Mouse (Mus musculus): ENCODE measurements around the gene Mink1. TPM values are rescaled to one million over a fixed set of nuclear protein-coding genes. Genes with fewer than 3 reads are reported as not detected.
"Not testable (repeated sequence)": the region's sequence is repeated elsewhere in the genome, so short reads cannot be mapped to it uniquely, and the experiment has no call there.

Mink1 gene
- 41.3 and 75.5 TPM in 2 replicates for polyA plus RNA-seq (2012; rRNA removed)

DNA sequence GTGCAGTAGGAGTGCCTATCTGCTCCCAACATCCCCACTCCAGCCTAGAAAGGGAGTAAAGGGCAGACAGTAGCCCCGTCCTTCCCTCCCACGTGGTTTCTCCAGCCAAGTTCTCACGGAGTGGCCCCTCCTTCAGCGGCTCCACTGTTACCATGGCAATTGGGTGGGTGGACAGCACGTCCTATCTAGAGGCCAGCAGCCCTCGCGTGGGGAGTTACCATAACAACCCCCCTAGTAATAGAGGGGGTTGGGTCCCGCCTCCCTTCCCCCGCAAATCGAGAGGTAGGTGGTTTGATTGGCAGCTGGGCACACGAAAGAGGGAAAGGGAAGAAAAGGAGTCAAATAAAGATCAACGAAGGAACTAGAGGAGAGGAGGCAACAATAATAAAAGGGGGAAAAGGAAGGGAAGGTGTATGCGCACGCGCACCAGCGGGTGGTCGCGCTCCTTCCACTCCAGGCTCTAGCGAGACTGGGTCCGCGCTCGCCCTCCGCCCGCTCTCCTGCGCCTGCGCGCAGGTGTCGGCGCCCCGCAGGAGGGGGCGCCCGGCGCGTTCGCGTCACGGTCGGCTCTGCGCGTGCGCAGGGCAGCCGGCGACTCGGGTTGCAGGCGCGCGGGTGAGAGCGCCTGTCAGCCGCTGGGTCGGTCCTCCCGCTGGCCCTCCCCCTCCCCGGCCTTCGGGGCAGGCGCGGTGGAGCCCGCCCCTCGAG is at the start of gene Mink1:
Gene Mink1 (plus strand): TSS at position 595 of the 708 bp plus-strand sequence.
- WGBS: under 1% methylated on average over 57 of the region's 57 CpGs

DNA sequence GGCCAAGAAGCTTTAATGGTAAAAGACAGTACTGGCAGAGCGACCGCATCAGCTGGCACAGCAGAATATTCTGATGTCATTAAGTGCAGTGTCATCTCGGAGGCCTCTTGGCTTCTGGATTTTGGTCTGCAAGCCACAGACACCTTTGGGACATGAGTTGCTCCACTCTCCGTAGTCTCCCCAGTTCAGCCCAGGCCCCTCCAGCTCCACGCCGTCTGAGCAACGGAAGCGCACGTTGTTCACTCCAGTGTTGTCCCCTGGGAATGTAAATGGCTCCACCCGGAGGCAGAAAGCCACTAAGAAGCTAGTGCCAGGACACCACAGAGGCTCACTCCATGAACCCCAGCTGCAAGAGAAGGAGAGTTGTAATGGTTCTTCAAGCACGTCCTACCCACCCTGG is 49.2 kb upstream of the Mink1 start:
- no peak for DNase-seq (ENCODE audit: low read depth, low spot score)
- 64% methylated on average over 11 of the region's 11 CpGs for WGBS

More for the DNA sequence above, at the start of gene Mink1:
- no peak for DNase-seq (ENCODE audit: low read depth, low spot score)

DNA sequence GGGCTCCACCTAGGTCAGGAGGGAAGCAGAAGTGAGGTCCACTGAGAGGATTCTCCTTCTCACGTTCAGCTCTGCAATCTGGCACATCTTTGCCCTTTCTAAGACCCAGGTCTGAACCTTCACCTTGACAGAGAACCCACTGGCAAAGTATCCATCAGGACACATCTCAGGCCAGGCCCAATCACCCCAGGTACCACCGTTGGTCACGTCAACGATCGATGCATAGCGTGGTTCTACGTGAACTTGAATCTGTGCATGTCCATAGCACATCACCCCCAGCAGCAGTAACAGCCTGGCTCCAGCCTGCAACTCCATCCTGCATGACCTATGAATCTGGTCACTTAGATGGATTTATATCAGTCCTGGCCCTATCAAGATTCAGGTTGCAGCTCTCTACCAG is 48.4 kb upstream of the Mink1 start, which contains the start of gene Vmo1:
Gene Vmo1 (minus strand): TSS at position 329 of the 400 bp plus-strand sequence.
- no peak for DNase-seq (ENCODE audit: low read depth, low spot score)
- WGBS: 92% methylated on average over 7 of the region's 7 CpGs

DNA sequence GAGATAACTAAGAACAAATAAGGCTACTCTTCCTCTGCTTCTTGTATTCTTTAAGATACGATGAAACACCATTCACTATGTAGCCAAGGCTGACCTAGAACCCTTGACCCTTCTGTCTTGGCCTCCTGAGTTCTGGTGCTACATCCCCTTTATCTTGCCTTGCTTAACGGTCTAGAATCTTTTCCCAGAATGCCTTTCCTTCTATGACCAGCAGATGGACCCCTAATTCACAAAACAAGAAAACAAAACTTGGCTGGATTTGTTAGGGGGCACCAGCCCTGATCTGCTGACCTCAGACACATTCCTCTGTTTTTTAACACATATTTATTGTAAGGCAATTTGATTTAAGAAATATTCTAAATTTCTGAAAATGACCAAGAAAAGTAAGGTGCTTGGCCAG is 46.3 kb upstream of the Mink1 start:
- 36% methylated on average over 2 of the region's 2 CpGs for WGBS
- DNase-seq (ENCODE audit: low read depth, low spot score): no peak

DNA sequence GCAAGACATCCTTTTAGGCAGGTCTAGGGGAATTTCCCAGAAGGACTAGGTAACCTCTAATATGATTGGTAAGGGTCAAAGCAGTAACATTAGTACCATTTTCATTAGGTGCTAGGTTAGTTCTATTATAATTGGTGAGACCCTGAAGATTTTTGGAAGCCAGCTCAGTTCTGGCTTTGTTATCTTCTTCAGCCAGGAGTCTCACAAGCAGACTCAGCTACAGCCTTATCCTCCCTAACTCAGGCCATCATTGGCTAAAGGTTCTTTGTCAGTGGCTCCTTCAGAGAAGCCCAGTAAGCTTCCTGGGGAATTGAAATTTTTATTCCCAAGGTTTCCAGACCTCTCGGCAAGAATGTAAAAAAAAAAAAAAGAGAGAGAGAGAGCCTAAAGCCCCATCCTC is 44.2 kb upstream of the Mink1 start:
- DNase-seq (ENCODE audit: low read depth, low spot score): no peak
- 45% methylated on average over 1 of the region's 1 CpGs for WGBS

DNA sequence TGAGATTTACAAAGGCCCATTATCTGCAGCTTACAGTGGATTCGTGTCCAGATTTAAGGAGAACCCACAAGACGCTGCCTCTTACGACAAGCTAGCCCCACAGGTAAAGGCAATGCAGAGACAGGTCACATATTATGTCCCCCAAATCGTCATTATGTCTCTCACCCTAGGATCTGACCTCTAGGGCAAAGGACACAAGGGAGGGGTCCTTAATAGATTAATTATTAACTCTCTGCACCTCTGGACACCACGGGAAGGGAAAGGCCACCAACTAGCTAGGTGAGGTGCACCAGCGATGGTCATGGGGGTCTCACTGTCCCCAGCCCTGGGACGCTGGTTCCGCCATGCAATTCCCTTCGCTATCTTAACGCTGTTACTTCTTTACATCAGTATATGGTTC is 43.8 kb upstream of the Mink1 start, which contains the start of gene Gltpd2:
Gene Gltpd2 (plus strand): TSS at position 274 of the 400 bp plus-strand sequence.
- no peak for DNase-seq (ENCODE audit: low read depth, low spot score)
- WGBS: 73% methylated on average over 10 of the region's 10 CpGs

DNA sequence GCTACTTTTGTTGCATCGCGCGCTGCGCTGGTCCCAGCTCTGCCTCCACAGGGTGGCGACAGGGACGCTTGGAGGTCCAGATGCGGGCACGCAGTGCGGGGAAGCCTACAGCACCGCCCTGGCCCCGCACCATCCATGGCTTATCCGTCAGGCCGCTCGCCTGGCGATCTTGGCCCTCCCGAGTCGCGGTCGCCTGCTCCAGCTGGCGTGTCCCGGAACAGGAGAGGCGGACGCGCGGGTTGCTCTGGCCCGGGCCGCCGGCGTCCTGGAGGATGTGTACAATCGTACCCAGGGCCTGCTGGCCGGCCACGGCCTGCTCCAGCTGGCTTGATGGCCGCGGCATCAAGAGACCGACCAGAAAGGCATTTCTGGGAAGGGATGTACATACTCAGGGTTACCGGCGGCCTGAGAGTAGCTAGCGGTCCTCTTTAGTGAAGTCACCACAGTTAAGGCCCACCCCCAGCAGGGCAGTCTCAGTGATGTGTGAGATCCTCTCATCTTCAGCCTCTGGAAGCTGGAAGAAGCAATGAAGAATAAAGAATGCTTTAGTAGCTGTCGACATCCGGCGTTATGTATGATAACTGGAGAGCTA is 42.4 kb upstream of the Mink1 start:
- DNase-seq (ENCODE audit: low read depth, low spot score): no peak
- 25% methylated on average over 41 of the region's 41 CpGs for WGBS

DNA sequence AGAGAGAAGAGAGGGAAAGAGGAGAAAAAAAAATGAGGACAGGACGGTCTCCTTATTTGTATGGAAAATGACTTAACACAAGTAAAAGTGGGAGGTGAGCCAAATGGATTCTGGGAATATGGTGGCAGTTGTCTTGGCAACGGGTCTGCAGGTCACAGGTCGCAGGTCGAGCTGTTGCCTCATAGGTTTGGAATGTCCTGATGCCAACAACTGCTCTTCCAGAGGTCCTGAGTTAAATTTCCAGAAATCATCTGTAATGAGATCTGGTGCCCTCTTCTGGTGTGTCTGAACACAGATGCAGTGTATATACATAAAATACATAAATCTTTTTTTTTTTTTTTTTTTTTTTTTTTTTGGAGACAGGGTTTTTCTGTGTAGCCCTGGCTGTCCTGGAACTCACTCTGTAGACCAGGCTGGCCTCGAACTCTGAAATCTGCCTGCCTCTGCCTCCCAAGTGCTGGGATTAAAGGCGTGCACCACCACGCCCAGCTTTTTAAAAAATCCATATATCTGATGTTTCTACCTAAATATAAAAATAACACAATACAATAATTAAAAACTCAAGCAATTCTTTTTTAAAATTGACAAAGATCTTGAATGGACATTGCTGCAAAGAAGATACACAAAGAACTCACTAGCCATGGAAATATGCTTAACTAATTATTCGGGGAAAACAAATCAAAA is 39.2 kb upstream of the Mink1 start:
- not testable (repeated sequence) for DNase-seq (ENCODE audit: low read depth, low spot score)
- WGBS: 86% methylated on average over 8 of the region's 8 CpGs

DNA sequence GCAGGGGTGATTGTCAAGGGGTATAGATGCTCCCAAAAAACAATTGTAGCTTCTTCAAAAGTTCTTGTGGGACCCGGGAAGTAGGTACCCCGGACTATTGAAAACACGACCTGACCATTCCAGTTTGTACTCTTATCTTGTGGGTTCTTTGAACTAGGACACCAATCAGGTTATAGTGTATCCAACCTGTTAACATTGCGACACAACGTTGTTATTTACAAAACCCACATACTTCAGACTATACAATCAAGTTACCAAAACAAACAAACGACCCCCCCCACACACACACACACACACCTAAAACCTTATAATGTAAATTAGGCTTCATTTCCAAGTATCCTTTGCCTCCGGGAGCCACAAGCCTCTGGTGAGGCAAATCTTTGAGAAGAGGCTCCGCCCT is 37.9 kb upstream of the Mink1 start:
- under 1% methylated on average over 8 of the region's 8 CpGs for WGBS
- no peak for DNase-seq (ENCODE audit: low read depth, low spot score)

DNA sequence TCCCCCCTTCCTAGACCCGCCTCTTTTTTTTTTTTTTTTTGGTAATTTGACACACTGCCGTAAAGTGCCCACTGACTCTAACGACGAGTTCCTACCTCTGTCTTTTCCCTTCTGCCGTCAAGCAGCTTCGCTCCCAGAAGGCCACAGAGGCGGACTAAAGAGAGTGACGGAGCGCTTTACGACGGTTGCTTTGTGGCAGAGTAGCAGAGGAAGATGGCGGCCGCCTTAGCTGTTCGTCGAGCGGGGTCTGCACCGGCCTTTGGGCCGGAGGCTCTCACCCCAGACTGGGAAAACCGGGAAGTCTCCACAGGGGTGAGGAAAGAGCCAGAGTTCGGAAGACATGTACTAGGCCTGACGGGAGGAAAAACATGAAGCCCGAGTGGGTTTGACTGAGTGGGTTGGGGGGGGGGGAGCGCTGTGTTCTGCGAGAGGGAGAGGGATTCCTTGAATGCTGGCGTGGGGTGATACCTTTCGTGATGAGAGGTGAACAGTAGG is 37.5 kb upstream of the Mink1 start, which contains the start of gene Psmb6:
Gene Psmb6 (plus strand): TSS at position 184 of the 495 bp plus-strand sequence.
- under 1% methylated on average over 26 of the region's 26 CpGs for WGBS
- DNase-seq (ENCODE audit: low read depth, low spot score): peak; percentile 91

DNA sequence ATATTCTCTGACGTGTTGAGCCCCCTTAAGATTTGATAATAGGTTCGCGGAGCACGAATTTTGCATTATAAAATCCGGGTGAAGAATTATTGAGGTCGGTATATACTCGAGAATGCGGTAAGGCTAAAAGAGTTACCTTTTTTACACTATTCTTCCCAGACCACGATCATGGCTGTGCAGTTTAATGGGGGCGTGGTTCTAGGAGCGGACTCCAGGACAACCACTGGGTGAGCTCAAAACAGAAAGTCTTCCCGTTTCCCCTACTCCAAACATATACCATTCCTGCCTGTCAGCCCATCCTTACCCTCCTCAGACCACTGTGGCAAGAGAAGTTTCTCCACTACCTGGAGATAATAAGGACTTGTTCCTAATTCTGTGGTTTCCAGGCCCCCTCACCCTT is 37.0 kb upstream of the Mink1 start:
- WGBS: 2% methylated on average over 12 of the region's 12 CpGs
- DNase-seq (ENCODE audit: low read depth, low spot score): no peak

DNA sequence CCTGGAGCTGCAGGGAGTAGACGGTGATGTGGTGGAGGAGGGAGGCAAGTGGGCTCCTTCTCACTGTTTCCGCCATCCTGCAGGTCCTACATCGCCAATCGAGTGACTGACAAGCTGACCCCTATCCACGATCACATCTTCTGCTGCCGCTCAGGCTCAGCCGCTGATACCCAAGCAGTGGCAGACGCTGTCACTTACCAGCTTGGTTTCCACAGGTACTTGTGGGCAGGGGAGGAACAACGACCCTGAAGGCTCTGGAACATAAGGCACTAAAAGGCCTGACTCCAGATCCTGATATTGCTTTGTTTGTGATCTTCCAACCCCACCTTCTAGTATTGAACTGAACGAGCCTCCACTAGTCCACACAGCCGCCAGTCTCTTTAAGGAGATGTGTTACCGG is 36.5 kb upstream of the Mink1 start:
- DNase-seq (ENCODE audit: low read depth, low spot score): no peak
- WGBS: 87% methylated on average over 12 of the region's 12 CpGs

DNA sequence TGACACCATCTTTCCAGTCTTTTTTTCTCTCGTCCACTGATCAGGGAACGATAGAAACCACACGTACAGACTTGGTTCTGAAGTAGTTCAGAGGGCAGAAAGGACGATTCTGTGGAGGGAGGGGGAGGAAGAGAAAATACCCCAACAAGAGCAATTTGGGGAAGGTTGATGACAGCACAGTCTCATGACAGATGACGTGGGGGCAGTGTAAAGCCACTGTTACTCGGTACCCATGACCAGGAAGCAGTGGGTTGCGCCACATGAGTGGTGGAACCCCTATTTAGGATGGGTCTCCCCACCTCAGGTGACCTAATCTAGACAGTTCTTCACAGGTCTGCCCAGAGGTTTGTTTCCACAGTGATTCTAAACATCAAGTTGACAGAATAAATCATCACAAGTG is 34.1 kb upstream of the Mink1 start:
- no peak for DNase-seq (ENCODE audit: low read depth, low spot score)
- WGBS: 83% methylated on average over 7 of the region's 7 CpGs

DNA sequence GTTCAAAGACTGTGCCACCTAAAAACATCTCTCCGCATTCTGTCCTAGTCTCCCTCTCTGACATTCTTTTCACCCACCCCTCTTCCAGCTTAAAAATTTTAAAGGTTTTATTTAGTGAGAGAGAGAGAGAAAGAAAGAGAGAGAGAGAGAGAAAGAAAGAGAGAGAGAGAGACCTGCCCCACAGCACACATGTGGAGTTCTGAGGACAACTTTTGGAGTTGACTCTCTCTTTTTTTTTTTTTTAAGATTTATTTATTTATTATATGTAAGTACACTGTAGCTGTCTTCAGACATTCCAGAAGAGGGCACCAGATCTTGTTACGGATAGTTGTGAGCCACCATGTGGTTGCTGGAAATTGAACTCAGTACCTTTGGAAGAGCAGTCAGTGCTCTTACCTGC is 31.6 kb upstream of the Mink1 start:
- WGBS: 72% methylated on average over 2 of the region's 2 CpGs
- DNase-seq (ENCODE audit: low read depth, low spot score): not testable (repeated sequence)

DNA sequence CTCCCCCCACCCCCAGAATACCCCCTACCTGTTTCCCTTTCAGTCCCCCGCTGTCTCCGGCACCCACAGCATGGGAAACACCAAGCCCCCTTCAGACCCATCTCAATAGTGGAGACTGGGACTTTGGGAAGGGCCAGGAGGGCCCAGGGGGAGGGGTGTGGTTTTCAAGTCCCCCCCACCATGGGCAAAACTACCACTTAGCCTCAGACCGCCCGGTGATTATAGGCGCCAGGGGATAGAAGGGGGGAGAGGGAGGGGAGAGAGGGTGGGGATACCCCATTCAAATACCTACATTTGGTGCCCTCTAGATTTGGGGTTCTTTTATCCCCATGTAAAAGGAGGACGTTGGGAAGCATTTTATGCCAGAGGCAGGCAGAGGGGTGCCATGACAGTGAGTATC is 29.8 kb upstream of the Mink1 start, which contains the start of gene Gm40193:
Gene Gm40193 (minus strand): TSS at position 101 of the 400 bp plus-strand sequence.
- 76% methylated on average over 6 of the region's 6 CpGs for WGBS
- DNase-seq (ENCODE audit: low read depth, low spot score): no peak

DNA sequence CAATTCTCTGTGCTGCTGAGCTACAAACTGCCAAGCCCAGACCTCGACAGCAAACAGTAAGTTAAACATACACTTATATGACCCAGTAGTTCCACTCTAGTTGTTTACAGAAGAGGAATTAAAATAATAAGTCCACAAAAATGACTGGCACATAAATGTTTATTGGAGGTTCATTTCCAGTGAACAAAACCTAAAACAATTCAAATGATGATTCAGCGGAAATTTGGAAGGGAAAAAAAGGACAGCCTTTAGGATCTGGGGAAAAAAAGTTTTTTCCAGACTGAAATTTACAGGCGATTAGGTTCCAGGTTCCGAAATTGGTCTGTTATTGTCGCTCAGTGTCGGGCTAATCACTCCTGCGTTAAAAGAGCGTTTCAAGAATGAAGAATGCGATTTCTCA is 23.3 kb upstream of the Mink1 start:
- peak; percentile 65 for DNase-seq (ENCODE audit: low read depth, low spot score)
- 2% methylated on average over 9 of the region's 9 CpGs for WGBS

DNA sequence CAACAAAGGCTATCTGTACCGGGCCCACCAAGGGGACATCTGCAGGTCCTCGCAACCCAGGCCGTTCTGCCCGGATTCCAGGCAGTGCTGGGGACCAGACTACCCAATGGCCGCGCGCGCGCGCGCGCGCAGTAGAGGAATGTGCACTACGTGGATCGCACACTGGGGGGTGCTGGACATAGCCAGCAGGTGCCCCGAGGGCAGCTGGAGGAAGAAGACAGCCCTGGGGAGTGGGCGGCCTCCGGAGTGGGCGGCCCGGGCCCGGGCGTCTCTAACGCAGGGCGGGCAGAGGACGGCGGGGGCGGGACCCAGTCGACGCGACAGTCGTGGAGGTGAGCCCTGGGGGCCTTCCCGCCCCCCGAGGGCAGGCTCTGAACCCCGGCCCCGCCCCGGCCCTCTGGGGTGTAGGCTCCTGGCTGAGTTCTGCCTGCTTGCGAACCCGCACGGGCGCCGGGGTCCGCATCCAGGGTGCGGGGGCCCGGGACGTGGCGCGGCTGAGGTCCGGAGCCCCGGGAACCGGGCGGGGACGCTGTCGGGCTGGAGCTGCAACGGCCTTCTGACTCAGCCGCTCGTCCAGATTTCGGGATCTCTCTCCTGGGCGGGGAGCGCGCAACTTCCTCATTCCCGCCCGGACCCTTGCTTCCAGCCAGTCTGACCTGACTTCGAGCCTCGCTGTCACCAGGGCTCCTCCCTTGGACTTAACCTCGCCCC is 22.6 kb upstream of the Mink1 start, which contains the start of gene Pld2:
Gene Pld2 (plus strand): TSS at position 188 of the 711 bp plus-strand sequence.
- under 1% methylated on average over 65 of the region's 65 CpGs for WGBS
- peak; percentile 25 for DNase-seq (ENCODE audit: low read depth, low spot score)

DNA sequence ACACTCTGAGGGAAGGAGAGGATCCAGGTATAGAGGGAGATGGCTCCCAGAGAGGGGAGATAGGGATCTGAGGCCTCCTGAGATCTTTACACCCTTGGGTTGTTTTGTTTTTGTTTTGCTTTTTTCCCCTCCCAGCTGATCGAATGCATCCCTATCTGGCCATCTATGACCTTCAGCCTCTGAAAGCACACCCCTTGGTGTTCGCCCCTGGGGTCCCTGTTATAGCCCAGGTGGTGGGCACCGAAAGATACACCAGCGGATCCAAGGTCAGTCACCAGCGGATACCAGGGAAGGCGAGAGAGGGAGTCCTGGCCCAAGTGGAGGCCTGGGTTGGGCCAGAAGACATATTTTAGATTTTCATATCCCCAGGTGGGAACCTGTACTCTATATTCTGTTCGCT is 21.8 kb upstream of the Mink1 start:
- 82% methylated on average over 7 of the region's 7 CpGs for WGBS
- DNase-seq (ENCODE audit: low read depth, low spot score): no peak

DNA sequence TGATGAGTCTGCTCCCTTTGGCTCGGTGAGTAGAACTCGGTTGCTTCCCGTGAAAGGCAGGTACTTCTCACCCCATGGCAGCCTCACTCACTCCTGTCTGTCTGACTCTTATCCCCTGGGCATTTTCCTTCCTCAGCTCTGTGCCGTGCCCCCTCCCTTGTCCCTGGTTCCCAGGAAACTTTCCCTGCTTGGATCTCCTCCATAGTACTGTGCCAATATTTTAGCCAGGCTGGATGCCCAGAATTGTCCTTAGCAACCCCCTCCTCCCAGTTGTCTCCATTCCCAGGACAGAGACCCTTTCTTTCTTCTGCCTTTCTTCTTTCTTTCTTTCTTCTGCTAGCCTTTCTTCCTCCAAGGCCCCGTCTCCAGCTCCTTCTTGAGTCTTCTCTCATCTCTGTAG is 21.3 kb upstream of the Mink1 start:
- 75% methylated on average over 5 of the region's 5 CpGs for WGBS
- no peak for DNase-seq (ENCODE audit: low read depth, low spot score)

DNA sequence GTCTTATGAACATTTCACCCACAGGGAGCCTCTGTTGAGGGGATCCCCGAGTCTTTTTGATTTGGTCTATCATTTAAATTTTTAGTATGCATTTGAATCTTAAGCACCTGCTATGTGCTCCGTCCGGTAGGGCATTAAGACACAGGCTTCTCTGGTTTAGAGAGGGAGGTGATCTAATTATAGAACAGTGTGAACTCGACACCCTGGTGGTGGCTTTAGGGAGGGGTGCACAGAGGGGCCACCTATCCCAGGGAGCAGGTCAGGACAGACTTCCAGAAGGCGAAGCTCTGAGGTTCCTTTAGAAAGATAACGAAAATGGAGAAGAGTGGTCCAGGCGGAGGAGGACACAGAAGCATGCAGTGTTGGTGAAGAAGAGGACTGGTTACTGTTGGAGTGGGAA is 18.2 kb upstream of the Mink1 start:
- DNase-seq (ENCODE audit: low read depth, low spot score): no peak
- WGBS: 74% methylated on average over 7 of the region's 7 CpGs
